Mouse (Mus musculus) left cerebral cortex, adult 18-20 months (tissue): Measurements from ENCODE around the gene Arid3b. TPM values are rescaled to one million over a fixed set of nuclear protein-coding genes. Genes with fewer than 3 reads are reported as not detected.

Experiments used
- DNase-seq, 2 experiments: peaks; one replicate each; pipeline ENCODE4 v3.0.0; 2021 to 2022; ENCODE audit warnings: low spot score in 2 of 2, mixed read lengths in 1 of 2
- total RNA-seq, 2 experiments: library from RNA; stranded (reverse); gene quantifications; 2 replicates each; pipeline ENCODE4 v1.2.3; 2021

The Arid3b gene
- total RNA-seq, 2 experiments from 2014 or later, result 12.3 to 13.5 TPM

DNA sequence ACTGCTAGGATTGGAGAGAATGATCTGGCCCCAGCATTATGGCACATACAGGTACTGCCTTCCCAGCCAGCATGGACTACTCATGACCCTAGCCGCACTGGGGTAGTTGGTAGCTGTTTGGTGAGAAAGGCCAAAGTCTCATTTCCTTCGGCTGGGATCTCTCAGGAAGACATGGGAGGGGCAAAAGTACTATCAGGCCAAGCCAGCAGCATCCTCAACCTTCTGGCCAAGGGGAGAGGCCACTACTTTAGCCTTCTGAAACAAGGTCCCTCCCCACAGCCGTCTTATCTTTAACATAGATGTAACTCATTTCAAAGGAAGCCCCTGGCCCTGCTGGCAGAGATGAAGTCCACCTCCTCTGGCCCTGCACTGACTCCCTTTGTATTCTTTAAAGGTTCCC, 79.0 kb downstream of the Arid3b start:
- no peak for DNase-seq

- no peak for DNase-seq
These were observed 85.7 kb downstream of the Arid3b start for GRCm38 (mm10) chr9:57750901-57751300.

- no peak for DNase-seq
These were observed 87.8 kb downstream of the Arid3b start for GRCm38 (mm10) chr9:57748831-57749230.

- DNase-seq, result no peak
These were observed 88.5 kb downstream of the Arid3b start for GRCm38 (mm10) chr9:57748137-57748536.

GRCm38 (mm10) chr9:57747067-57747466, 89.5 kb downstream of the Arid3b start:
- DNase-seq, result no peak

GRCm38 (mm10) chr9:57744462-57745091, 92.0 kb downstream of the Arid3b start:
- peak in 1 of 2 experiments; percentile 47 for DNase-seq

Other genes with a start within 250 kb of the Arid3b start
- gene Ulk3, start 247.3 kb downstream of the Arid3b start, total RNA-seq, result 10 to 100 TPM; 28.9 to 33.5 TPM
- gene Cplx3, start 230.5 kb downstream of the Arid3b start, total RNA-seq, result 10 to 100 TPM; 13.0 to 13.6 TPM
- not detected for gene Lman1l, start 216.0 kb downstream of the Arid3b start, total RNA-seq
- 10 to 100 TPM; 35.1 to 37.0 TPM for gene Csk, start 183.2 kb downstream of the Arid3b start, total RNA-seq
- not detected for gene Cyp1a2, start 153.1 kb downstream of the Arid3b start, total RNA-seq
- under 1 TPM in 1 of 2 experiments, not detected in 1; 0.16 TPM for gene Cyp1a1, start 148.9 kb downstream of the Arid3b start, total RNA-seq
- gene Edc3, start 128.3 kb downstream of the Arid3b start, total RNA-seq, result 10 to 100 TPM; 15.2 to 16.0 TPM
- gene Clk3, start 70.9 kb downstream of the Arid3b start, total RNA-seq, result 10 to 100 TPM; 77.8 to 88.3 TPM
- 100 to 1,000 TPM; 107 to 113 TPM for gene Ubl7, start 74.2 kb upstream of the Arid3b start, total RNA-seq
- gene Sema7a, start 103.3 kb upstream of the Arid3b start, total RNA-seq, result 100 to 1,000 TPM; 135 to 160 TPM
- gene Cyp11a1, start 169.6 kb upstream of the Arid3b start, total RNA-seq, result 1 to 10 TPM; 1.8 to 2.7 TPM
- gene Stra6, start 227.0 kb upstream of the Arid3b start, total RNA-seq, result 10 to 100 TPM in 1 of 2 experiments, 1 to 10 TPM in 1; 7.8 to 10.3 TPM